Comparison of ENCODE assay signal across 9 mouse cellular contexts in the genomic region with DNA sequence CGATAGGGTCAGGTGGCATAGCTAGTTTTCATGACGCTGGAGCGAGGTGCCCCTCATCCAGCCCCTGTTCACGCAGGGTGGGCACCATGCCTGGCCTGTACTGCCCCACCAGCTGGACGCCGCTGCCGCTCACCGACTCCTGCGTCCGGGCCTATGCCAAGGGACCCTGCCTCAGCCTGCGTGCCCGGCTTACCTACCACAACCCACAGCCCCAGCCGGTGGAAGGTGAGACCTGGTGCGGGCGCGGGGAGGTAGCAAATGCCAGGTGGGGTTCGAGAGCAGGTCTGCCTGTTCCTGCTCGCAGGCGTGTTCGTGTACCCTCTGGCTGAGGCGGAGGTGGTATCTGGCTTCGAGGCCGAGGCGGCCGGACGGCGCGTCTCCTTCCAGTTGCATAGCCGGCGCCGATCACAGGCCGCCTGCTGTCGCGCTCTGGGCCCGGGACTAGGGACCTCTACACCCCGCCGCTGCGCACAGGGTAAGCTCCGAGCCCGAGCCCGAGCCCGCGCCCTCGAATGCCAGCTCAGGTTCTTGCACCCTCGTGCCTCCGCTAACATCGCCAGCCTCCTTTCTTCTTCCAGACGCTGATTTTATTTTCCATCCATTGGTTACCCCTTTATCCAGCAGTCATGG. TPM values are rescaled to one million over a fixed set of nuclear protein-coding genes. Genes with fewer than 3 reads are reported as not detected.
DNase-seq lines count a peak whose midpoint lies in the region; ATAC-seq and TF ChIP-seq lines count a peak whose summit lies in the region.
"Had no signal": no experiment of that assay in that cellular context is flagged by ENCODE, and none has a peak within 500 bp of the region (broad histone marks: within the 10 kb centered on the region; RNA-seq: fewer than 3 reads in every experiment).

No protein-coding gene starts in this region.

- no peak overlapping the region for H3K27ac ChIP-seq in lung, embryonic 15.5 days
- no peak overlapping the region for H3K27ac ChIP-seq in limb, embryonic 12.5 days
- H3K27ac ChIP-seq in stomach, embryonic 14.5 days (ENCODE audit: low read length): no peak overlapping the region

- no peak for ATAC-seq in lung, embryonic 15.5 days (ENCODE audit: borderline replicate concordance, extremely low read depth, low FRiP score, low TSS enrichment)
- no peak for ATAC-seq in limb, embryonic 12.5 days (ENCODE audit: insufficient number of reproducible peaks, insufficient read depth, low FRiP score, low TSS enrichment, low read depth)
- ATAC-seq in stomach, embryonic 14.5 days (ENCODE audit: insufficient number of reproducible peaks, insufficient read depth, low FRiP score, low read depth): 0 out of 2 replicates have a peak, but pooled peaks have one; percentile 3

- TF ChIP-seq POLR2A in lung, adult 2 months (IDR thresholded peaks at IDR 0.05; ENCODE audit: borderline replicate concordance, extremely low read depth, low read depth, low read length): no peak

- DNase-seq in adrenal gland, postnatal 10 days: peak; percentile 27
- DNase-seq in adrenal gland, postnatal 4 days (ENCODE audit: low spot score in 2 of 2): no peak
- DNase-seq in lung, adult 2 months: no peak
- DNase-seq in lung, postnatal 14 days: no peak
- DNase-seq in Muller cell, postnatal 12 days (ENCODE audit: inconsistent ontology term): no peak

- H3K4me1 ChIP-seq in lung, embryonic 15.5 days: peaks cover 25% of the 10 kb centered on the region
- peaks cover 3% of the 10 kb centered on the region for H3K4me1 ChIP-seq in lung, adult 2 months (ENCODE audit: control insufficient read depth, insufficient read depth, low read length)
- peaks cover 21% of the 10 kb centered on the region for H3K4me1 ChIP-seq in limb, embryonic 12.5 days (replicated peaks)
- H3K4me1 ChIP-seq in stomach, embryonic 14.5 days (ENCODE audit: control insufficient read depth, insufficient read depth, low read length): peaks cover 22% of the 10 kb centered on the region

- no peak overlapping the region for H3K9ac ChIP-seq in lung, embryonic 15.5 days
- H3K9ac ChIP-seq in limb, embryonic 12.5 days (replicated peaks): 0 out of 2 replicates have a peak overlapping the region, but pooled peaks have one; percentile 13
- H3K9ac ChIP-seq in stomach, embryonic 14.5 days (replicated peaks; ENCODE audit: low read depth, low read length): no peak overlapping the region

- H3K36me3 ChIP-seq in lung, embryonic 15.5 days: no peaks in the 10 kb centered on the region
- H3K36me3 ChIP-seq in limb, embryonic 12.5 days: no peaks in the 10 kb centered on the region
- no peaks in the 10 kb centered on the region for H3K36me3 ChIP-seq in stomach, embryonic 14.5 days (ENCODE audit: control insufficient read depth, insufficient read depth, low read length)

- H3K27me3 ChIP-seq in lung, embryonic 15.5 days: peaks cover 68% of the 10 kb centered on the region
- H3K27me3 ChIP-seq in limb, embryonic 12.5 days: peaks cover 83% of the 10 kb centered on the region
- peaks cover 27% of the 10 kb centered on the region for H3K27me3 ChIP-seq in stomach, embryonic 14.5 days (ENCODE audit: control insufficient read depth, insufficient read depth, low read length)

- 6% methylated on average over 48 of the region's 48 CpGs for WGBS in lung, embryonic 15.5 days
- WGBS in lung, adult 2 months: 4% methylated on average over 48 of the region's 48 CpGs
- WGBS in limb, embryonic 12.5 days: 7% methylated on average over 47 of the region's 48 CpGs
- WGBS in stomach, embryonic 14.5 days: 4% methylated on average over 48 of the region's 48 CpGs

- no peaks in the 10 kb centered on the region for H3K9me3 ChIP-seq in lung, embryonic 15.5 days
- H3K9me3 ChIP-seq in limb, embryonic 12.5 days: no peaks in the 10 kb centered on the region
- H3K9me3 ChIP-seq in stomach, embryonic 14.5 days (ENCODE audit: control insufficient read depth, low read depth, low read length): no peaks in the 10 kb centered on the region

- TF ChIP-seq CTCF in lung, adult 2 months (IDR thresholded peaks at IDR 0.05; ENCODE audit: insufficient read depth, low read length): no peak

- peak overlapping the region; percentile 91 for H3K4me2 ChIP-seq in lung, embryonic 15.5 days
- H3K4me2 ChIP-seq in limb, embryonic 12.5 days: peak overlapping the region; percentile 89
- peak overlapping the region; percentile 92 for H3K4me2 ChIP-seq in stomach, embryonic 14.5 days (replicated peaks; ENCODE audit: low read depth, low read length)

- peak overlapping the region; percentile 46 for H3K4me3 ChIP-seq in lung, embryonic 15.5 days
- no peak overlapping the region for H3K4me3 ChIP-seq in lung, adult 2 months (replicated peaks; ENCODE audit: extremely low read depth, low read depth, low read length)
- H3K4me3 ChIP-seq in limb, embryonic 12.5 days (replicated peaks): peak overlapping the region; percentile 54
- H3K4me3 ChIP-seq in stomach, embryonic 14.5 days (ENCODE audit: low read depth, low read length): peak overlapping the region; percentile 46

RNA-seq across cellular contexts. Expression of gene Vwa5b2, which starts 1.9 kb away (rescaled TPM):
- 1 to 10 TPM; 1.9 to 4.8 TPM for total RNA-seq in adrenal gland, postnatal 10 days (2021)
- total RNA-seq in adrenal gland, postnatal 4 days (2021): 10 to 100 TPM in 1 of 2 experiments, 1 to 10 TPM in 1; 10.0 to 12.5 TPM
- polyA plus RNA-seq in lung, embryonic 15.5 days (2015; fragmentation: Nextera tagmentation; extraction: Ambion mirVana): 0.39 and 0.94 TPM in 2 replicates
- polyA plus RNA-seq in lung, adult 2 months (2012; rRNA removed): 0.10 and 0.34 TPM in 2 replicates
- 0.93 and 1.2 TPM in 2 replicates for polyA plus RNA-seq in limb, embryonic 12.5 days (2016; fragmentation: Nextera tagmentation; extraction: Ambion mirVana)
- 4.0 and 4.3 TPM in 2 replicates for polyA plus RNA-seq in stomach, embryonic 14.5 days (2014; fragmentation: Nextera tagmentation; extraction: Ambion mirVana)

RNA-seq across cellular contexts. Expression of gene Eef1akmt4, which starts 20.2 kb away (rescaled TPM):
- total RNA-seq in adrenal gland, postnatal 10 days (2021): 10 to 100 TPM in 1 of 2 experiments, 1 to 10 TPM in 1; 9.3 to 10.7 TPM
- total RNA-seq in adrenal gland, postnatal 4 days (2021): 1 to 10 TPM; 6.8 to 7.0 TPM
- 28.4 and 29.0 TPM in 2 replicates for polyA plus RNA-seq in lung, embryonic 15.5 days (2015; fragmentation: Nextera tagmentation; extraction: Ambion mirVana)
- 7.6 and 8.3 TPM in 2 replicates for polyA plus RNA-seq in lung, adult 2 months (2012; rRNA removed)
- polyA plus RNA-seq in limb, embryonic 12.5 days (2016; fragmentation: Nextera tagmentation; extraction: Ambion mirVana): 32.7 and 36.6 TPM in 2 replicates
- 30.3 and 33.8 TPM in 2 replicates for polyA plus RNA-seq in stomach, embryonic 14.5 days (2014; fragmentation: Nextera tagmentation; extraction: Ambion mirVana)

RNA-seq across cellular contexts. Expression of gene Gm49333, which starts 20.2 kb away (rescaled TPM):
- total RNA-seq in adrenal gland, postnatal 10 days (2021): not detected
- under 1 TPM in 1 of 2 experiments, not detected in 1; 0.37 TPM for total RNA-seq in adrenal gland, postnatal 4 days (2021)
- not detected in 2 replicates for polyA plus RNA-seq in lung, embryonic 15.5 days (2015; fragmentation: Nextera tagmentation; extraction: Ambion mirVana)
- polyA plus RNA-seq in lung, adult 2 months (2012; rRNA removed): 0.17 TPM in 1 of 2 replicates, not detected in the other
- polyA plus RNA-seq in limb, embryonic 12.5 days (2016; fragmentation: Nextera tagmentation; extraction: Ambion mirVana): not detected in 2 replicates
- not detected in 2 replicates for polyA plus RNA-seq in stomach, embryonic 14.5 days (2014; fragmentation: Nextera tagmentation; extraction: Ambion mirVana)
- total RNA-seq: hematopoietic stem cell, adult 5-6 weeks had no signal

RNA-seq across cellular contexts. Expression of gene Alg3, which starts 20.3 kb away (rescaled TPM):
- total RNA-seq in adrenal gland, postnatal 10 days (2021): 10 to 100 TPM; 16.8 to 17.9 TPM
- total RNA-seq in adrenal gland, postnatal 4 days (2021): 10 to 100 TPM; 15.9 to 17.6 TPM
- polyA plus RNA-seq in lung, embryonic 15.5 days (2015; fragmentation: Nextera tagmentation; extraction: Ambion mirVana): 32.8 and 34.4 TPM in 2 replicates
- 18.0 and 23.7 TPM in 2 replicates for polyA plus RNA-seq in lung, adult 2 months (2012; rRNA removed)
- polyA plus RNA-seq in limb, embryonic 12.5 days (2016; fragmentation: Nextera tagmentation; extraction: Ambion mirVana): 35.5 and 42.5 TPM in 2 replicates
- 46.1 and 46.8 TPM in 2 replicates for polyA plus RNA-seq in stomach, embryonic 14.5 days (2014; fragmentation: Nextera tagmentation; extraction: Ambion mirVana)

RNA-seq across cellular contexts. Expression of gene Camk2n2, which starts 29.9 kb away (rescaled TPM):
- 10 to 100 TPM; 11.0 to 23.4 TPM for total RNA-seq in adrenal gland, postnatal 10 days (2021)
- total RNA-seq in adrenal gland, postnatal 4 days (2021): 10 to 100 TPM; 16.1 to 16.3 TPM
- 0.93 and 1.1 TPM in 2 replicates for polyA plus RNA-seq in lung, embryonic 15.5 days (2015; fragmentation: Nextera tagmentation; extraction: Ambion mirVana)
- 3.4 and 4.0 TPM in 2 replicates for polyA plus RNA-seq in lung, adult 2 months (2012; rRNA removed)
- polyA plus RNA-seq in limb, embryonic 12.5 days (2016; fragmentation: Nextera tagmentation; extraction: Ambion mirVana): 1.1 and 1.2 TPM in 2 replicates
- polyA plus RNA-seq in stomach, embryonic 14.5 days (2014; fragmentation: Nextera tagmentation; extraction: Ambion mirVana): 1.8 and 2.1 TPM in 2 replicates
- total RNA-seq: hematopoietic stem cell, adult 5-6 weeks had no signal
